Comparison of ENCODE assay signal across 8 mouse cellular contexts in the genomic region with DNA sequence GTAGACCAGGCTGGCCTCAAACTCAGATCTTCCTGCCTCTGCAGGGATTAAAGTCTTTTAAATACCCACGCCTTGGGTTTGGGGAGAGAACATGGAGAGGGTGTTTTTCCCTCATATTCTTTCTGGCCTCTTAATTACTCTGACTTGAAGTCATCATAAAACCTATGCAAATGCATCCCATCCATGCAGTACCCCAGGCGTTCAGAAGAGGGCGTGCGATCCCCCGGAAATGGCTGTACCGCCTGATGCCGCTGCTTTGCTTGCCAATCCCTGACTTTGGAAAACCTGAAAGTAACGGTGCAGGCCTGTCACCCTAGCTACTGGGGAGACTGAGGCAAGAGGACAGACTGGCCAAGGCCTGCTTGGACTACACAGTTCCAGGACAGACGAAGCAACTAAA. TPM values are rescaled to one million over a fixed set of nuclear protein-coding genes. Genes with fewer than 3 reads are reported as not detected.
DNase-seq lines count a peak whose midpoint lies in the region; ATAC-seq and TF ChIP-seq lines count a peak whose summit lies in the region.

No protein-coding gene starts in this region.

- no peak overlapping the region for H3K4me2 ChIP-seq in midbrain, embryonic 14.5 days (ENCODE audit: low read length)
- no peak overlapping the region for H3K4me2 ChIP-seq in midbrain, embryonic 16.5 days (ENCODE audit: low read length)
- H3K4me2 ChIP-seq in liver, embryonic 14.5 days (ENCODE audit: low read depth), result no peak overlapping the region

- H3K27me3 ChIP-seq in midbrain, embryonic 14.5 days (ENCODE audit: control insufficient read depth, insufficient read depth, low read length), result 0 out of 2 replicates have a peak, but pooled peaks cover 2% of the 10 kb centered on the region
- no peaks in the 10 kb centered on the region for H3K27me3 ChIP-seq in midbrain, embryonic 16.5 days (ENCODE audit: control insufficient read depth, insufficient read depth, low read depth, low read length)
- peaks cover 6% of the 10 kb centered on the region; the same call in 1 of the 2 replicates for H3K27me3 ChIP-seq in liver, embryonic 14.5 days (ENCODE audit: control insufficient read depth, insufficient read depth, low read length)

- H3K27ac ChIP-seq in midbrain, embryonic 14.5 days (replicated peaks; ENCODE audit: low read depth, low read length), result no peak overlapping the region
- H3K27ac ChIP-seq in midbrain, embryonic 16.5 days (ENCODE audit: low read length), result no peak overlapping the region
- no peak overlapping the region for H3K27ac ChIP-seq in liver, embryonic 14.5 days

- H3K4me3 ChIP-seq in midbrain, embryonic 14.5 days (replicated peaks; ENCODE audit: low read depth, low read length), result no peak overlapping the region
- no peak overlapping the region for H3K4me3 ChIP-seq in midbrain, embryonic 16.5 days (ENCODE audit: low read depth, low read length)
- H3K4me3 ChIP-seq in liver, embryonic 14.5 days (ENCODE audit: insufficient read depth in 1 of 2, low read depth in 2 of 2, low read length in 2 of 2), result no peak overlapping the region

- 0 out of 2 replicates have a peak, but pooled peaks cover 8% of the 10 kb centered on the region for H3K4me1 ChIP-seq in midbrain, embryonic 14.5 days (ENCODE audit: control insufficient read depth, insufficient read depth, low read length)
- H3K4me1 ChIP-seq in midbrain, embryonic 16.5 days (ENCODE audit: control insufficient read depth, insufficient read depth, low read length), result peaks cover 8% of the 10 kb centered on the region
- peaks cover 3 to 6% of the 10 kb centered on the region in 2 experiments; a peak in 3 of 4 replicates for H3K4me1 ChIP-seq in liver, embryonic 14.5 days (replicated peaks; ENCODE audit: control insufficient read depth in 2 of 2, insufficient read depth in 2 of 2, low read length in 1 of 2)

- H3K9ac ChIP-seq in midbrain, embryonic 14.5 days (replicated peaks; ENCODE audit: low read length), result no peak overlapping the region
- no peak overlapping the region for H3K9ac ChIP-seq in midbrain, embryonic 16.5 days (ENCODE audit: low read depth, low read length)
- H3K9ac ChIP-seq in liver, embryonic 14.5 days (replicated peaks), result no peak overlapping the region

- H3K9me3 ChIP-seq in midbrain, embryonic 14.5 days (ENCODE audit: control insufficient read depth, low read length), result no peaks in the 10 kb centered on the region
- H3K9me3 ChIP-seq in midbrain, embryonic 16.5 days (replicated peaks; ENCODE audit: control insufficient read depth, low read length, poor library complexity, severe bottlenecking), result no peaks in the 10 kb centered on the region
- no peaks in the 10 kb centered on the region for H3K9me3 ChIP-seq in liver, embryonic 14.5 days (ENCODE audit: control insufficient read depth, low read length)

- intact Hi-C loops in gastrocnemius, postnatal 14 days (cut with DNase I; ENCODE audit: low total_unique reads), result loop anchor here (5.0 kb wide), 1 partner anchor 81 kb away; no protein-coding TSS in a partner anchor

- 45% methylated on average over 9 of the region's 9 CpGs for WGBS in midbrain, embryonic 14.5 days
- 47% methylated on average over 9 of the region's 9 CpGs for WGBS in midbrain, embryonic 16.5 days
- WGBS in liver, embryonic 14.5 days (ENCODE audit: insufficient replicate concordance), result 48% methylated on average over 9 of the region's 9 CpGs

- TF ChIP-seq CTCF in liver, embryonic 14.5 days (IDR thresholded peaks at IDR 0.05; ENCODE audit: low read depth), result peak; percentile 71

- H3K36me3 ChIP-seq in midbrain, embryonic 14.5 days (ENCODE audit: control insufficient read depth, insufficient read depth, low read length), result no peaks in the 10 kb centered on the region
- H3K36me3 ChIP-seq in midbrain, embryonic 16.5 days (ENCODE audit: control insufficient read depth, insufficient read depth, low read length), result no peaks in the 10 kb centered on the region
- no peaks in the 10 kb centered on the region for H3K36me3 ChIP-seq in liver, embryonic 14.5 days (replicated peaks; ENCODE audit: control insufficient read depth, insufficient read depth, low read depth)

- peak; percentile 20 for DNase-seq in gastrocnemius, adult 18-20 months (ENCODE audit: low spot score)
- no peak for DNase-seq in gastrocnemius, postnatal 14 days
- peak; percentile 55 for DNase-seq in midbrain, embryonic 14.5 days
- peak; percentile 76 for DNase-seq in adrenal gland, postnatal 10 days
- no peak for DNase-seq in liver, embryonic 14.5 days (ENCODE audit: low read depth in 3 of 3, low spot score in 3 of 3)
- DNase-seq in thymus, postnatal 10 days (ENCODE audit: low spot score in 2 of 2), result peak; percentile 20 to 36

- no peak for TF ChIP-seq EP300 in liver, embryonic 14.5 days (IDR thresholded peaks at IDR 0.05; ENCODE audit: low read depth)

- no peak for ATAC-seq in midbrain, embryonic 14.5 days (ENCODE audit: low FRiP score, low TSS enrichment)
- ATAC-seq in midbrain, embryonic 16.5 days, result no peak
- ATAC-seq in liver, embryonic 14.5 days (ENCODE audit: insufficient read depth), result no peak
- ATAC-seq in megakaryocyte, adult 5-6 weeks (ENCODE audit: poor library complexity, severe bottlenecking), result no peak

RNA-seq across cellular contexts. Expression of a gene that starts 0.9 kb away (rescaled TPM):
- total RNA-seq in gastrocnemius, adult 18-20 months (2021), result not detected
- not detected for total RNA-seq in gastrocnemius, postnatal 14 days (2021)
- polyA plus RNA-seq in midbrain, embryonic 14.5 days (2014; fragmentation: Nextera tagmentation; extraction: Ambion mirVana), result 0.88 and 1.1 TPM in 2 replicates
- polyA plus RNA-seq in midbrain, embryonic 16.5 days (2015; fragmentation: Nextera tagmentation; extraction: Ambion mirVana), result 2.0 TPM in 2 replicates
- total RNA-seq in adrenal gland, postnatal 10 days (2021), result under 1 TPM; 0.24 to 0.57 TPM
- 0.14 and 0.16 TPM in 2 replicates for polyA plus RNA-seq in liver, embryonic 14.5 days (2012; rRNA removed)
- polyA plus RNA-seq in liver, embryonic 14.5 days (2014; fragmentation: Nextera tagmentation; extraction: Ambion mirVana), result 0.13 TPM in 1 of 2 replicates, not detected in the other
- total RNA-seq in megakaryocyte, adult 5-6 weeks (2015), result 0.11 and 1.1 TPM in 2 replicates
- 0.66 TPM in 1 of 2 replicates, not detected in the other for total RNA-seq in megakaryocyte, adult 5-6 weeks (2017)

Comparison
In these comparisons a context has a peak if more than half of its experiments do, and no peak if none do; other contexts are left out.
1. DNase-seq: peak in gastrocnemius, adult 18-20 months (single experiment), midbrain, embryonic 14.5 days (single experiment), adrenal gland, postnatal 10 days (single experiment) and thymus, postnatal 10 days (2 of 2); none in gastrocnemius, postnatal 14 days (single experiment) and liver, embryonic 14.5 days (0 of 3).